Mouse (Mus musculus): ENCODE data around the gene 1810024B03Rik. TPM values are rescaled to one million over a fixed set of nuclear protein-coding genes. Genes with fewer than 3 reads are reported as not detected.

Gene 1810024B03Rik
- 1.7 and 2.5 TPM in 2 replicates for polyA plus RNA-seq (2016; fragmentation: Nextera tagmentation; extraction: Ambion mirVana)

DNA sequence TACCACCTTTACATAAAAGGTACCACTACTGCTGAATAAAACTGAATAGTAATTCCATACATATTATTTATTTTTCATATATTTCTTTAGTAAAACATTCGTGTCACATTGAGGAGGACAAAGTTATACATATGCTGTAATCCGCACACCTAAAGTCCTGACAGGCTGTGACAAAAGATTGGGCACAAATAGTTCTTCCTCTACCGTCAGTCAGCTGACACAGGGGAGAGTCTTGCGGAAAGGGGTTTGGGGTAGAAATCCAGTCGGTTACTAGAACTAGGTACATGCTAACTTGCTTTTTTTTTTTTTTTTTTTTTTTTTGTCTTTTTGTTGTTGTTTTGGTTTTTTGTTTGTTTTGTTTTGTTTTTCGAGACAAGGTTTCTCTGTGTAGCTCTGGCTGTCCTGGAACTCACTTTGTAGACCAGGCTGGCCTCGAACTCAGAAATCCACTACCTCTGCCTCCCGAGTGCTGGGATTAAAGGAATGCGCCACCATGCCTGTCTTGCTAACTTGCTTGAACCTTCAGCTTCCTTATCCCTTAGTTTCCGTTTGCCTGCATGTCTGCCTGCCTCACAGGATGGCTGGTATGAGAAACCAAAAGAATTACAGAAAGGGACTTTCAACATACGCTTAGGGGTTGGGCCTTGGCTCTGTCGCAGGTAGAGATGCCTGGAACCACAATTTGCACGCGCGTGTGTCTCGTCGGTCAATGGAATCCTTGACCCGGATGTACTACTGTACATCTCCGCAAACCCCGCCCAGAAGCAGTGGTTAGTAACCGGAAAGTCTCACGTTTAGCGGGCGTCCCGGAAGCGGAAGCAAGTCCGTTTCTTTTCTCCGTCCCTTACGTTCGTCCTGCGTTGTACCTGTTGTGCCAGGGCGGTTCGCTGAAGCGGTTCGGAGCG, at the start of gene 1810024B03Rik, which contains the start of gene Snrnp200:
Gene 1810024B03Rik (minus strand): TSS at position 734 of the 905 bp plus-strand sequence.
Gene Snrnp200 (plus strand): TSS at position 840 of the 905 bp plus-strand sequence.
- WGBS, result 12% methylated on average over 36 of the region's 36 CpGs
- Histone ChIP-seq H3K36me3 (peaks cover 42% of the 10 kb centered on the region), H3K4me3 (peak within 1 kb of the TSS; percentile 64), H3K4me1 (peaks cover 15% of the 10 kb centered on the region), H3K9me3 (replicated peaks) (no peaks in the 10 kb centered on the region), H3K27ac (peak within 1 kb of the TSS; percentile 81), H3K27me3 (ENCODE audit: low read depth, poor library complexity, severe bottlenecking) (no peaks in the 10 kb centered on the region)
- DNase-seq (ENCODE audit: low spot score), result peak; percentile 94

DNA sequence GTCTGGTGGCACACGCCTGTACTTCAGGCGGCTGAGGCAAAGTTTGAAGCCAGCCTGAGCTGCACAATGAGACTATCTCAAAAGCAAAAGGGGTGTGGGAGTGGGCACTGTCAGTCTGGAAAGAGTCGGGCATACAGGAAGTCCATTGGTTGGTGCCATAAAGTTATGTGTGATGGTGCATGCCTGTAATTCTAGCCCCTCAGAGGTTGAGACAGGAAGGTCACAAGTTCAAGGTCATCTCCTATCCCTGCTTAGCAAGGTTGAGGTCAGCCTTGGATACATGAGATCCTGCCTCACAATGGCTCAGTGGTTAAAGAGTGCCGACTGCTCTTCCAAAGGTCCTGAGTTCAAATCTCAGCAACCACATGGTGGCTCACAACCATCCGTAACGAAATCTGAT, 47.2 kb upstream of the 1810024B03Rik start:
- H3K27ac ChIP-seq, result no peak overlapping the region
- H3K4me1 ChIP-seq, result peaks cover 7% of the 10 kb centered on the region; the same call in 1 of the 2 replicates
- no peaks in the 10 kb centered on the region for H3K9me3 ChIP-seq (replicated peaks)
- H3K36me3 ChIP-seq, result peaks cover 56% of the 10 kb centered on the region
- no peaks in the 10 kb centered on the region for H3K27me3 ChIP-seq (ENCODE audit: low read depth, poor library complexity, severe bottlenecking)
- 88% methylated on average over 6 of the region's 6 CpGs for WGBS
- no peak for DNase-seq (ENCODE audit: low spot score)
- H3K4me3 ChIP-seq, result no peak overlapping the region

DNA sequence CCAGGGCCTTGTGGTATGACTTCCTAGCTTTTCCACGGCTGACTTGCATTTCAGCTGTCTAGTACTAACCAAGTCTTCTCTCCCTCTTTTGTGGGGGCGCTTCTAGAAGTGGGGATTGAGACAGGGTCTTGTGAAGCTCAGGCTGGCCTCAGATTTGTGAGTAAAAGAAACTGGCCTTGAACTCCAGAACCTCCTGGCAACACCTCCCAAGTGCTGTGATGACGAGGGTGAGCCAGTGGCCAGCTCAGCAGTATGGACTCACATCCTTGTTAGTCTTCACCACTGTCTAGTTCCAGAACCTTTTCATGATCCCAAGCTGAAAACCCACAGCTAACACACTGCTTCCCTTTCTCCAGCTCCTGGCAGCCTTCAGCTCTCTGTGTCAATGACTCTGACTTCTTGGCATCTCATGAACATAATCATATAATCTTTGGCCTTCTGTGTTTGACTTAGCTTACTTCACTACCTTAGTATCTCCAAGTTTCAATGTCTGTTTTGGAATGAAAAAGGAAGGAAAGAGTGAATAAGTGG, 46.6 kb upstream of the 1810024B03Rik start:
- Histone ChIP-seq H3K4me3 (no peak overlapping the region), H3K4me1 (peaks cover 7% of the 10 kb centered on the region; the same call in 1 of the 2 replicates), H3K27me3 (ENCODE audit: low read depth, poor library complexity, severe bottlenecking) (no peaks in the 10 kb centered on the region), H3K9me3 (replicated peaks) (no peaks in the 10 kb centered on the region), H3K27ac (no peak overlapping the region), H3K36me3 (peaks cover 56% of the 10 kb centered on the region)
- 85% methylated on average over 3 of the region's 3 CpGs for WGBS
- DNase-seq (ENCODE audit: low spot score), result no peak

DNA sequence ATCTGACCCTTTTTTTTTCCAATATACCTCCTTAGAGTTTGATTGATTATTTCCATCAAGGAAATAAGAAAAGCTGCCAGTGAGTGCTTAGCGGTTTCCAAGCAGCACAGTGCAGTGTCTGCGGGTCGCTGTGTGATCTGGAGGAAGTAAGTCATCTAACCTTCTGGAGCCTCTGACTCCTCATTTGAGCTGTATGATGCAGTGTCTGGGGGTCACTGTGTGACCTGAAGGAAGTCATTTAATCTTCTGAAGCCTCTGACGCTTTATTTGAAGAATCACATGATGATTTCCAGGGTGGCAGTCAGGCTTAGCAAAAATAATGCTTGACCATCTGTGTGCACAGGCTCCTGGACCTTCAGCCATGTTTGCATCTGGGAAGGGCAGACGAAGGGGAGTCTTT, 44.7 kb upstream of the 1810024B03Rik start:
- no peaks in the 10 kb centered on the region for H3K27me3 ChIP-seq (ENCODE audit: low read depth, poor library complexity, severe bottlenecking)
- no peak overlapping the region for H3K4me3 ChIP-seq
- 66% methylated on average over 5 of the region's 5 CpGs for WGBS
- H3K27ac ChIP-seq, result no peak overlapping the region
- peaks cover 22% of the 10 kb centered on the region for H3K4me1 ChIP-seq
- peaks cover 39% of the 10 kb centered on the region for H3K36me3 ChIP-seq
- no peaks in the 10 kb centered on the region for H3K9me3 ChIP-seq (replicated peaks)
- DNase-seq (ENCODE audit: low spot score), result no peak

DNA sequence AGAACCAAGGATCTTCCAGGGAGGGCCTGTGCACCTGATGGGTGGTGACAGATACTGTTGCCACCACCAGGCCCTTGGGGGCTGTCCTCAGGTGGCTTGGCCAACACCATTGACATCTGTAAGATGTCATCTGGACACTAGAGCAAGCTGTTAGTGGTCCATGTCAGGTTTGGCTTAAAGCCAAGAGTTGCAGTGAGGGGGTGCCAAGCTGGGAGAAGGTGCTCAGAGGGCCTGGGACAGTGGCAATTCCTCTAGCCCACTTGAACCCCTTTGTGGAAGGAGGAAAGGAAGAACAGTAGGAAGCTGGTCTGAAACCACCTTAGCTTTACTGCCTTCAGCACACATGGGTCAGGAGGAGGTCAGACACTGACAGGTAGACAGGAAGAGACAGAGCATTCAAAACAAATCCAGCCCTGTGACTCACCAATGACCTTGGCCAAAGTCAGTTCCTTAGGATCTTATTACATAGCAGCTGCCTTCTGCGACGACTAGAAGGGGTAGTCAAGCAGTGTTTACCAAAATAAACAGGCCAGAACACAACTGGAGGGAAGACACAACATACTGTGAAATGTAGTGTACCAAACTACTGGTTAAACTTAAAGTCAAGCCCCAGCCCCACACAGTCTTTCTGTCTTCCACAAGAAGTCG, 43.9 kb upstream of the 1810024B03Rik start:
- H3K4me1 ChIP-seq, result peaks cover 25% of the 10 kb centered on the region
- no peaks in the 10 kb centered on the region for H3K9me3 ChIP-seq (replicated peaks)
- no peak overlapping the region for H3K4me3 ChIP-seq
- H3K36me3 ChIP-seq, result peaks cover 31% of the 10 kb centered on the region
- DNase-seq (ENCODE audit: low spot score), result no peak
- H3K27me3 ChIP-seq (ENCODE audit: low read depth, poor library complexity, severe bottlenecking), result no peaks in the 10 kb centered on the region
- H3K27ac ChIP-seq, result no peak overlapping the region
- 67% methylated on average over 3 of the region's 3 CpGs for WGBS

DNA sequence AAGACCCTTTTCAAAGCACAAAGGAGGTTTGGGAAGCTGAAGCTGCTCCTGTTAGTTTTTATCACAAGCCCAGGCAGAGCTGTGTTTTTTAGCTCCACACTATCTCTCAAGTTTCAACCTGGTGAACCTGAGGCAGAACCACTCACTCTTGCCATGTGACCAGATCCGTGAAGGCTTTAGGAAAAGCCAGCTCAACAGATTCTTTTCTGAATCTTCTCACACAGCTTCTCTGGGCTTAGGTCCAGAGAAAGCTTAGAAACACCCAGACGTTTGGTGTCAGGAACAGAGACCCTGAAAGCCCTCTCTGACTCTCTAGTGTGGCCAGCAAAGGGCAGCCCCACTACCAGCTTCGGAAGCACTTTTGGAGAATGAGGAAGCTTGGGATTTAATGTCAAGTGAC, 43.4 kb upstream of the 1810024B03Rik start:
- 87% methylated on average over 3 of the region's 3 CpGs for WGBS
- H3K4me1 ChIP-seq, result peaks cover 30% of the 10 kb centered on the region
- H3K9me3 ChIP-seq (replicated peaks), result no peaks in the 10 kb centered on the region
- peaks cover 26% of the 10 kb centered on the region for H3K36me3 ChIP-seq
- no peak for DNase-seq (ENCODE audit: low spot score)
- no peak overlapping the region for H3K4me3 ChIP-seq
- no peak overlapping the region for H3K27ac ChIP-seq
- H3K27me3 ChIP-seq (ENCODE audit: low read depth, poor library complexity, severe bottlenecking), result no peaks in the 10 kb centered on the region

DNA sequence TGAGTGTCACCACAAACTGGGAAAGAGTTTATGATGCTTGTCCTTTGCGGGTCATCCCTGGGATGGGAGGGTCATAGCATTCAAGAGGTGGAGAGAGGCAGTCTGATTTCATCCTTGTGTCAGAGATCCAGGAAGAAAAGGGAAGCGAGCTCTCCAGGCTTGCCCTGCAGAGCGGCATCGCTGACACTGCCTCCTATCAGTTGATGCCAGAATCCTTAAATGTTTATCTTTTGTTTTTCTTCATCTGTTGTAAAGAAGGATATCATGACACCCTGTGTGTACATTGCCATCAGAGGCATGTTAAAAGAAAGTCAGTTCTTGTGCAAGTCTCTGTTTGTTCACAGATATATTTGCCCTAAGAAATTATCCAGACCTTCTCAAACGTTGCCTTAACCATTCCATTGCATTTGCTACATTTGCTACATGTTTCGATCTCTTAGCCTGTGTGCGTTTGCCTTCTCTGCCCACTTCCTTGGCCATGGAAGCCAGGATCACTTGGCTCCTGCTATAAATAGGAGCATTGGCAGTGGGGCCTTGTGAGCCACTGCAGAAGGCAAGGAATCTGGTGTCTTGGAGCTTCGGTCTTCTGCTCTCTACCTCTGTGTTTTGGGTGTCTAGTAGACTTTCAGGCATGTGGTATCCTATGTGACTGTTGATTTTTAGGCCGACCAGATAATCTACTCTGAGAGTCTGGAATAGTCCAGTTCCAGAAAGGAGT, 42.4 kb upstream of the 1810024B03Rik start:
- DNase-seq (ENCODE audit: low spot score), result no peak
- no peaks in the 10 kb centered on the region for H3K27me3 ChIP-seq (ENCODE audit: low read depth, poor library complexity, severe bottlenecking)
- peaks cover 32% of the 10 kb centered on the region for H3K4me1 ChIP-seq
- no peak overlapping the region for H3K4me3 ChIP-seq
- no peak overlapping the region for H3K27ac ChIP-seq
- WGBS, result 92% methylated on average over 9 of the region's 9 CpGs
- H3K9me3 ChIP-seq (replicated peaks), result no peaks in the 10 kb centered on the region
- H3K36me3 ChIP-seq, result peaks cover 30% of the 10 kb centered on the region

DNA sequence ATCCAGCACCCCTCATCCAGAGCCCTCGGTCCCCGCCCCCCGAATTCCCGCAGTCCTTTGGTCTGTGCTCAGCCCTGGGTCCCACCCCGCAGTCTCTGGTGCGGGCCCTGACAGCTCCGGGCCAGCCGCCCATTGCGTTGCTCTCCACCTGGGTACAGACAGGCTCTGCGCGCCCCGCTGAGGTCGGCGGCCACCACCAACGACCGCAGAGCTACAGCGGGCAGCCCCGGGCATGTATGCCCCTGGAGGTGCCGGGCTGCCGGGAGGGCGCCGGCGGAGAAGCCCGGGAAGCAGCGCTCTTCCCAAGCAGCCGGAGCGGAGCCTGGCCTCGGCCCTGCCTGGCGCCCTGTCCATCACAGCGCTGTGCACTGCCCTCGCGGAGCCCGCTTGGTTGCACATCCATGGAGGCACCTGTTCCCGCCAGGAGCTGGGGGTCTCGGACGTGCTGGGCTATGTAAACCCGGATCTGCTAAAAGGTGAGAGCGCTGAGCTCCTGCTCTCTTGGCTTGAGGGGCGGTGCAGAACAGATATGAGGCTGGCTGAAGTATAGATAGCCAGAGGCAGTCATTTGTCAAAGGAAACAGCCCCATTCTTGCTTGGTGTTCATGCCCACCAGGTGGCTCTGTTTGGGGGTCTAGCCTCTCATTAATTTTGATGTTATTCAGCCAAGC, 40.4 kb upstream of the 1810024B03Rik start:
- WGBS, result under 1% methylated on average over 39 of the region's 39 CpGs
- H3K4me3 ChIP-seq, result peak overlapping the region; percentile 98
- H3K4me1 ChIP-seq, result peaks cover 32% of the 10 kb centered on the region
- peak; percentile 60 for DNase-seq (ENCODE audit: low spot score)
- no peaks in the 10 kb centered on the region for H3K9me3 ChIP-seq (replicated peaks)
- peaks cover 49% of the 10 kb centered on the region for H3K36me3 ChIP-seq
- peak overlapping the region; percentile 85 for H3K27ac ChIP-seq
- no peaks in the 10 kb centered on the region for H3K27me3 ChIP-seq (ENCODE audit: low read depth, poor library complexity, severe bottlenecking)

DNA sequence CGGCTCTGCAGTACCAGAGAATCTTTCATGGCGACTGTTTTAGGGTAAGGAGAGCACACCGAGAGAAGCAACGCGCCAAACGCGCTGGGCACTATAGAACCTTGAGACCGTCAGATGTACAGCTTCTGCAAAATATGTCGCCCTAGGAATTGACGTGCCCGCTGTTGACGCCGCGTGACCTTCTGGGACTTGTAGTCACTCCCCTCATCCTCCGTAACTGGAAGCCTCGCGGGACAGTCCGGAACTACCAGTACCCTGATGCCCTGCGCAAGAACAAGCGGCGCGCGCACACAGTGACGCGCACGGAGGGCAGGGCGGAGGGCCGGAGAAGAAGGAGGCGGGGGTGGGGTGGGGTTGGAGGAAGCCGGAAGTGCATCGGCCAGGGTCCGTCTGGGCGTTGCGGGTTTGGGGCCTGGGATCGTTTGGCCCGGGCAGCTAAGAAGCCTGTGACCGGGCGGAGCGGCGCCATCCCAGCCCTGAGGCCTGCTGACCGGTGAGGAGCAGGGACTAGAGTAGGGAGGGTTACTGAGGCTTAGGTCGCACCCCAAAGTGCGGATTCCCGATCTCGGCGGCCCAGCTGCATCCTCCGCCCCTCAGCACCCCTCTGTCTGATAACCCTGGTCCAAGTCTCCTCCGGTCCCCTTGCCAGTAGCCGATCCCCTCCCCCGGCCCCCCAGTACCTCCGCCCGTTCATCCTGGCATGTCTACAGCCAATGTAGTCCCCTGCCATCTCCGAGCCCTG, 39.7 kb upstream of the 1810024B03Rik start, which contains the start of the genes Ciao1 and Tmem127:
Gene Ciao1 (minus strand): TSS at position 225 of the 742 bp plus-strand sequence.
Gene Tmem127 (plus strand): TSS at position 317 of the 742 bp plus-strand sequence.
- Histone ChIP-seq H3K9me3 (replicated peaks) (no peaks in the 10 kb centered on the region), H3K4me1 (peaks cover 32% of the 10 kb centered on the region), H3K27ac (peak within 1 kb of the TSS; percentile 85), H3K4me3 (peak within 1 kb of the TSS; percentile 98), H3K27me3 (ENCODE audit: low read depth, poor library complexity, severe bottlenecking) (no peaks in the 10 kb centered on the region), H3K36me3 (peaks cover 54% of the 10 kb centered on the region)
- DNase-seq (ENCODE audit: low spot score), result peak; percentile 98
- under 1% methylated on average over 53 of the region's 53 CpGs for WGBS

DNA sequence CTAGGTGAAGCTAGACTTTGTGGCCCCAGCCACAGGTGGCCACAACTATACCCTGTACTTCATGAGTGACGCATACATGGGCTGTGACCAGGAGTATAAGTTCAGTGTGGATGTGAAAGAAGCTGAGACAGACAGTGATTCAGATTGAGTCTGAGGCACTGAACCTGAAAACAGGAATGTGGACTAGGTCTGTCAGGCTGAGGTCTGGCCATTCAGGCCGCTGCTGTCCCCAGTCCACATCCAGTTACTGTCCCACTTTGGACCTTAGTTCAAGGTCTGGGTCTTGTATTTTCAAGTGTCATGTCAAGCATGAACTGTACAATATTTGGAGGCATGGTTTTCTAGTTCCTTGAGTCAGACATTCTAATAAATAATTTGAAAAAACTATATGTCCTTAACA, 32.0 kb upstream of the 1810024B03Rik start:
- H3K9me3 ChIP-seq (replicated peaks), result no peaks in the 10 kb centered on the region
- H3K4me1 ChIP-seq, result no peaks in the 10 kb centered on the region
- H3K36me3 ChIP-seq, result peaks cover 99% of the 10 kb centered on the region
- no peak overlapping the region for H3K27ac ChIP-seq
- DNase-seq (ENCODE audit: low spot score), result no peak
- H3K27me3 ChIP-seq (ENCODE audit: low read depth, poor library complexity, severe bottlenecking), result no peaks in the 10 kb centered on the region
- 91% methylated on average over 2 of the region's 2 CpGs for WGBS
- no peak overlapping the region for H3K4me3 ChIP-seq

DNA sequence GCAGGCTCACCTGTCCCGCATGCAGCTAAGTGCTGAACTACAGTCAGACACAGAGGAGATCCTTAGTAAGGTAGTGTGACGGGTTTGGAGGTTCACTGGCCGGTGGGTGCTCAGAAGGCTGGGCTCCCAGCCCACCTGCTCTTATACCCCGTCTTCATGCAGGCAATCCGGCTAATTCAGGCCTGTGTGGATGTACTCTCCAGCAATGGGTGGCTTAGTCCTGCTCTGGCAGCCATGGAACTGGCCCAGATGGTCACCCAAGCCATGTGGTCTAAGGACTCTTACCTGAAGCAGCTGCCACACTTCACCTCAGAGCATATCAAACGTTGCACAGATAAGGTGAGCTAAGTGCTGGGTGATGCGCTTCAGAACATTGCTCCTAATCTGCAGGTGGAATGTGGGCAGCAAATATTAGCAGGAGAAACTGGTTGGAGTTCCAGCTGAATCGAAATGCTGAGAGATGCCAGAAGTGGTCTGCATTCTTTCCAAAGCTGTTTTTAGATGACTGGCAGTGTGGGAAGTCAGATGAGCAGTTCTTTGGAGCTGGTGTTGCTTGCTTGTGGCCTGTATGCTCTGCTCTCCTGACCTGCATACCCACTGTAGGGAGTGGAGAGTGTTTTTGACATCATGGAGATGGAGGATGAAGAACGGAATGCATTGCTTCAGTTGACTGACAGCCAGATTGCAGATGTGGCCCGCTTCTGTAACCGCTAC, 30.0 kb upstream of the 1810024B03Rik start:
- Histone ChIP-seq H3K4me1 (no peaks in the 10 kb centered on the region), H3K27ac (no peak overlapping the region), H3K36me3 (peaks cover 99% of the 10 kb centered on the region), H3K27me3 (ENCODE audit: low read depth, poor library complexity, severe bottlenecking) (no peaks in the 10 kb centered on the region), H3K9me3 (replicated peaks) (no peaks in the 10 kb centered on the region), H3K4me3 (no peak overlapping the region)
- 92% methylated on average over 11 of the region's 11 CpGs for WGBS
- no peak for DNase-seq (ENCODE audit: low spot score)

Measured in limb, embryonic 10.5 days (tissue).